Mouse (Mus musculus) heart, embryonic 15.5 days (tissue): ENCODE results near the gene Slc25a28. TPM values are rescaled to one million over a fixed set of nuclear protein-coding genes. Genes with fewer than 3 reads are reported as not detected.

Experiments used
- ATAC-seq: fragments of 200-750 bp; cut with Nextera tagmentation; replicated peaks from 2 replicates; pipeline ENCODE4 v1.8.0; 2017; ENCODE audit warnings: low read depth, moderate TSS enrichment; ENCODE audit not compliant: insufficient number of reproducible peaks, insufficient read depth, low FRiP score
- H3K27ac ChIP-seq: fragments of 300-500 bp; sonication (generic); 2 replicates; pipeline ENCODE4 v1.5.1; 2015; ENCODE audit warnings: mild to moderate bottlenecking, inconsistent platforms
- H3K27me3 ChIP-seq: fragments of 300-500 bp; sonication (generic); 2 replicates; pipeline ENCODE4 v1.6.1; 2015; ENCODE audit warnings: inconsistent platforms
- H3K36me3 ChIP-seq: fragments of 300-500 bp; sonication (generic); 2 replicates; pipeline ENCODE4 v1.6.1; 2015; ENCODE audit warnings: mild to moderate bottlenecking, inconsistent platforms
- H3K4me1 ChIP-seq: fragments of 300-500 bp; sonication (generic); replicated peaks from 2 replicates; pipeline ENCODE4 v1.6.1; 2015; ENCODE audit warnings: inconsistent platforms
- H3K4me2 ChIP-seq: fragments of 300-500 bp; sonication (generic); 2 replicates; pipeline ENCODE4 v1.6.1; 2015; ENCODE audit warnings: inconsistent platforms, mild to moderate bottlenecking, moderate library complexity
- H3K4me3 ChIP-seq: fragments of 300-500 bp; sonication (generic); 2 replicates; pipeline ENCODE4 v1.5.1; 2015; ENCODE audit warnings: mild to moderate bottlenecking, inconsistent platforms
- H3K9ac ChIP-seq: fragments of 300-500 bp; sonication (generic); 2 replicates; pipeline ENCODE4 v1.6.1; 2015; ENCODE audit warnings: mild to moderate bottlenecking, inconsistent platforms
- H3K9me3 ChIP-seq: fragments of 300-500 bp; sonication (generic); replicated peaks from 2 replicates; pipeline ENCODE4 v1.6.1; 2016; ENCODE audit warnings: inconsistent platforms
- WGBS: fragments of 180-500 bp; shearing (Covaris S2); methylation state at CpG from one replicate; pipeline ENCODE4 v1.1.7; 2015; ENCODE audit warnings: mixed read lengths; 5-methylcytosine and 5-hydroxymethylcytosine counted together
- polyA plus RNA-seq: library from polyadenylated mRNA; unstranded; fragments of >200 nt; fragmentation: Nextera tagmentation; extraction: Ambion mirVana; gene quantifications from 2 replicates; pipeline ENCODE4 v1.2.1, GENCODE M21; 2015

The Slc25a28 gene
- polyA plus RNA-seq, 1 experiment from 2014 or later, result 10.3 TPM

DNA sequence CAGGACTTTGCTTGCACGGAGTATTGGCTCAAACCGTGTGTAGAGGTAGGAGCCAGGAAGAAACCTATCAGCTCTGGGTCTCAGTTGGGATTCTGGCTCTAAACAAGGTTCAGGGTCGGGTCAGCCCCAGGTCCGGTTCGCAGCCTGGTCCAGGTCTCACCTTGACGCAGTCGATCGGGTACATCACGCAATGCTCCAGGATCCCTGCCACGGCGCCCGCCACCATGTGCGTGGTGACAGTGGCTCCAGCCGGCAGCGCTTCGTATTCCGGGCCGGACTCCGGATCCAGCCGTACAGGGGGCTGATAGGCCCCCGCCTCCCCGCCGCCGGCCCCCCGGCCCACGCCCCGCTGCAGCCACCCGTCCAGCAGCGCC lies 378 bp downstream of the Slc25a28 start:
- no peaks in the 10 kb centered on the region for H3K27me3 ChIP-seq
- WGBS, result under 1% methylated on average over 28 of the region's 29 CpGs
- ATAC-seq, result no peak; the same call in 1 of the 2 replicates
- peak overlapping the region; percentile 94 for H3K4me3 ChIP-seq
- H3K9me3 ChIP-seq, result no peaks in the 10 kb centered on the region
- no peaks in the 10 kb centered on the region for H3K36me3 ChIP-seq
- H3K27ac ChIP-seq, result peak overlapping the region; percentile 87
- H3K4me1 ChIP-seq, result peaks cover 27% of the 10 kb centered on the region
- H3K9ac ChIP-seq, result peak overlapping the region; percentile 97
- peak overlapping the region; percentile 75 for H3K4me2 ChIP-seq

- peak overlapping the region; percentile 97 for H3K9ac ChIP-seq
- no peaks in the 10 kb centered on the region for H3K9me3 ChIP-seq
- H3K27me3 ChIP-seq, result no peaks in the 10 kb centered on the region
- 3% methylated on average over 21 of the region's 21 CpGs for WGBS
- peak overlapping the region; percentile 75 for H3K4me2 ChIP-seq
- peak overlapping the region; percentile 87 for H3K27ac ChIP-seq
- peak overlapping the region; percentile 94 for H3K4me3 ChIP-seq
- H3K4me1 ChIP-seq, result peaks cover 27% of the 10 kb centered on the region
- no peaks in the 10 kb centered on the region for H3K36me3 ChIP-seq
- ATAC-seq, result no peak
Observed at GRCm38 (mm10) chr19:43673513-43674315, 967 bp downstream of the Slc25a28 start.

DNA sequence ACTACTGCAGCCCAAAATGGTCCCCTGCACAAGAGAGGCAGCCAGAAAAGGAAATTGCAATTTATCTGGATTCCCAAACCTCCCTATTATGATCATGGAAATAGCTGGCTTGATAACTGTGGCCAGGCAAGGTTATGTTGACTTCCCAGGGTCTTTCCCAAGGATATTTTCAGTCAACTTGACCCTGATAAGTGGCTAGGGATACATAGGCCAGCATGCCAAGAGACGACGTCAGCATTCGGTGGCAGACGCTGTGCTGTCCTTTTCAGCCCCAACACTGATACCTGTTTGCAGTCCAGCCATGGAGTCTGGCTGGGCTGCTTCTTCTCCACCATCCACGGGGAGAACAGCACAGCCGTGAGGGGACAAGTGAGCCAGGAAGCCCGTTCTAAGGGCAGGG lies 3.6 kb downstream of the Slc25a28 start:
- 42% methylated on average over 7 of the region's 7 CpGs for WGBS
- no peak overlapping the region for H3K27ac ChIP-seq
- no peaks in the 10 kb centered on the region for H3K9me3 ChIP-seq
- H3K4me3 ChIP-seq, result no peak overlapping the region
- H3K36me3 ChIP-seq, result no peaks in the 10 kb centered on the region
- no peaks in the 10 kb centered on the region for H3K27me3 ChIP-seq
- no peak overlapping the region for H3K9ac ChIP-seq
- no peak for ATAC-seq
- H3K4me2 ChIP-seq, result no peak overlapping the region
- peaks cover 27% of the 10 kb centered on the region for H3K4me1 ChIP-seq

- 69% methylated on average over 8 of the region's 8 CpGs for WGBS
- ATAC-seq, result no peak
Observed at GRCm38 (mm10) chr19:43669136-43669759, 5.4 kb downstream of the Slc25a28 start.

DNA sequence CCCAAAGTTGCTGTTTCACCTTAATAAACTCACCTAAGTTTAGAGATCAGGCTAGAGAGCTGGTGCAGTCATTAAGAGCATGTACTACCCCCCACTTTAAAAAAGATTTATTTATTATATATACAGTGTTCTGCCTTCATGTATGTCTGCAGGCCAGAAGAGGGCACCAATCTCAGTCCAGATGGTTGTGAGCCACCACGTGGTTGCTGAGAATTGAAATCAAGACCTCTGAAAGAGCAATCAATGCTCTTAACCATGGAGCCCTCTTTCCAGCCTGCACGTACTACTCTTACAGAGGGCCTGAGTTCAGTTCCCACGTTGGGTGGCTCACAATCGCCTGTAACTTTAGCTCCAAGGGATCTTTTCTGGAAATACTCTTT lies 7.3 kb downstream of the Slc25a28 start:
- Histone ChIP-seq H3K4me1 (peaks cover 15% of the 10 kb centered on the region; the same call in 1 of the 2 replicates), H3K9ac (no peak overlapping the region), H3K9me3 (no peaks in the 10 kb centered on the region), H3K27me3 (no peaks in the 10 kb centered on the region), H3K4me3 (no peak overlapping the region), H3K4me2 (no peak overlapping the region), H3K36me3 (peaks cover 17% of the 10 kb centered on the region), H3K27ac (no peak overlapping the region)
- ATAC-seq, result no peak
- WGBS, result 62% methylated on average over 4 of the region's 4 CpGs

More at GRCm38 (mm10) chr19:43669136-43669759, 5.4 kb downstream of the Slc25a28 start:
- Histone ChIP-seq H3K9ac (no peak overlapping the region), H3K4me1 (peaks cover 23% of the 10 kb centered on the region), H3K9me3 (no peaks in the 10 kb centered on the region), H3K36me3 (peaks cover 3% of the 10 kb centered on the region), H3K27ac (no peak overlapping the region), H3K4me3 (no peak overlapping the region), H3K4me2 (no peak overlapping the region), H3K27me3 (no peaks in the 10 kb centered on the region)

DNA sequence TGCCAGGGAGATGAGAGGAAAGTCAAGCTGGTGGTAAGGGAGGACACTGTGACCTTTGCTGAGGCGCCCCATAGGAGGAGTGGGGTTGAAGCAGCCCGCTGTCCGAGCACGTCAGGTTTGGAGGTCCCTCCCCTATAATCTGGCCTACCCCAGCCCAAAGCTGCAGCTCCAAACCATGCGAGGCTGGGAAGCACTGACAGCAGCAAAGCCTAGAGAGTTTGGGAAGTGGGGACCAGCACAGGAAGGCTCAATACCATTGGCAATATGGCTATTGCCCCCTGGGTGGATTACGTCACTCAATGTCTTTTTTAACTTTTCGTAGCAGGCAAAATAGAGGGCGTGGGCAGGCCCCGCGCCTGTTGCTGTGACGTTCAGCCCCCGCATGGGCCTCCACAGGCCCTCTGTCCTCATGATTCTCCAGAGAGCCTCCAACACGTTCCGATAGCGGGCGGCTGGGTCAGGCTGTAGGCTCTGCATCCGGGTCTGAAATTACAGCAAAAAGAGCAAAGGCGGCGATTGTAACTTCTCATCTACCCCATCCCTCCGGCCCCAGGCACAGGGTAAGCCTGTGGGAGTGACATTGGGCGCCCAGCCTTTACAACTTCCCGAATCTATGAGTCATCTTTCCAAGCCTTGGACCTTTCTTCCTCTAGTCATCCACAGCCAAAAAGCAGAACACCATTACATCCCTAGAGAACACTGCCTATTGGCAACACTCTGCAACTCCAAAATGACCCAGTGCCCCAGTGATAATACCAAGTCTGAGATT lies 7.8 kb downstream of the Slc25a28 start:
- H3K4me3 ChIP-seq, result no peak overlapping the region
- H3K27ac ChIP-seq, result no peak overlapping the region
- peak; percentile 8; the same call in 1 of the 2 replicates for ATAC-seq
- no peaks in the 10 kb centered on the region for H3K9me3 ChIP-seq
- no peak overlapping the region for H3K4me2 ChIP-seq
- H3K27me3 ChIP-seq, result no peaks in the 10 kb centered on the region
- H3K9ac ChIP-seq, result no peak overlapping the region
- H3K36me3 ChIP-seq, result peaks cover 17% of the 10 kb centered on the region
- H3K4me1 ChIP-seq, result peaks cover 15% of the 10 kb centered on the region; the same call in 1 of the 2 replicates
- 81% methylated on average over 22 of the region's 22 CpGs for WGBS

GRCm38 (mm10) chr19:43665441-43666048 lies 9.1 kb downstream of the Slc25a28 start:
- peaks cover 6% of the 10 kb centered on the region; the same call in 1 of the 2 replicates for H3K4me1 ChIP-seq
- 53% methylated on average over 12 of the region's 12 CpGs for WGBS

DNA sequence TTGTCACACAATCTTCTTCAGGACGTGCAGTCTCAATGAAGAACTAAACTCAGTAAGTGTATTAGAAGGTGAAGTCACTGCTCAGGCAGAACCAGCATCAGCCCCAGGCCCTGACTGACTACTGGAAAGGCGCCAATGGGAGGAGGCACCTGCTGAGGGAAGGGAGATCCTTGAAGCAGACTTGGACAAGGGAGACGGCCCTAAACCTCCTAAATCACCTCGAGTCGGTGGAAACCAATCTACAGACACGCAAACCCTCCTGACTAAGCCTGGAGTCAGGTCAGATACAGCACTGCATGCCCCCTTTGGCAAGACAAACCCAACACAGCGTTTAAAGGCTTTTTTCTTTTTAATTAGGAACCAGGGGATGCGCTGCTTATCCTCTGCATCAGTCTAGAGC lies 11.2 kb downstream of the Slc25a28 start:
- Histone ChIP-seq H3K4me1 (peaks cover 6% of the 10 kb centered on the region; the same call in 1 of the 2 replicates), H3K9ac (no peak overlapping the region), H3K4me3 (no peak overlapping the region), H3K9me3 (no peaks in the 10 kb centered on the region), H3K4me2 (no peak overlapping the region), H3K36me3 (peaks cover 17% of the 10 kb centered on the region), H3K27ac (no peak overlapping the region), H3K27me3 (no peaks in the 10 kb centered on the region)
- whole genome bisulfite sequencing, result 80% methylated on average over 8 of the region's 8 CpGs
- ATAC-seq, result no peak

More at GRCm38 (mm10) chr19:43665441-43666048, 9.1 kb downstream of the Slc25a28 start:
- ATAC-seq, result no peak
- Histone ChIP-seq H3K9me3 (no peaks in the 10 kb centered on the region), H3K27me3 (no peaks in the 10 kb centered on the region), H3K9ac (no peak overlapping the region), H3K36me3 (peaks cover 17% of the 10 kb centered on the region), H3K4me2 (no peak overlapping the region), H3K4me3 (no peak overlapping the region), H3K27ac (no peak overlapping the region)

DNA sequence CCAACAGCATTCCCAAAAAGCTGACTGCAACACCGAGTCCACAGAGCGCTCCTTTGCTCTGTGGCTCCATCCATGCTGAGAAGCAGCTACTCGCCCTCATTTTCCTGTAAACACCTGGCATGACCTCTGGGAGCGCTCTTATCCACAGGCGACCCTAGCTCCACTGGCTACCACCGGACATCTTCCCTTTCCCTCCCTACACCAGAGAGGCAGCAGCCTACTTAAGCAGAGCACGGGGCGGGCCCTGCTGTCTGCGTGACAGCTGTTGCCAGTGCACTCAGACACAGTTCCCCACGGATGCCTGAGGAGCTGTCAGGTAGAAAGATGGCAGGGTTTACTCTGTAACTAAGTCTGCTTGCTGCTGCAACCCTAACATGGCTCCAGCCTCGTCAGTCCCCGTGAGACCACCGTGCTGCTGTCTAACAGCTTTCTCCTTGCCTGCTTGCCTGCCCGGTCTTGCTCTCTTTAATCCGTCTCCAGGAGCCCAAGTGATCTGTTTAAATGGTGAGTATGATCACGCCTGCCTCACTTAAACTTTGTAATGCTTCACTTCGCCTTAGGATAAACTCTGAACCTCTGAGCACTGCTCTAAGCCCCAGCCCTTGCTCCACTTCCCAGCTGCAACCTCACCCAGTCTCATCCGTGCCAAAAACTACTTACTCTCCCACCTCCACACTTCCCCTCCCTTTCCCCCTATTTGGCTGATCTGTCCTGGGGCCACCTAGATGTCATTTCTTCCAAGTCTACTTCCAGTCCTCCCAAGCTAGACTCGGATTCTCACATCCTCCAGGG lies 12.3 kb downstream of the Slc25a28 start:
- ATAC-seq, result 0 out of 2 replicates have a peak, but pooled peaks have one; percentile 44

GRCm38 (mm10) chr19:43660774-43661173 lies 13.9 kb downstream of the Slc25a28 start:
- H3K4me2 ChIP-seq, result no peak overlapping the region
- ATAC-seq, result no peak
- no peak overlapping the region for H3K27ac ChIP-seq
- 76% methylated on average over 9 of the region's 9 CpGs for WGBS
- no peak overlapping the region for H3K4me3 ChIP-seq
- H3K9me3 ChIP-seq, result no peaks in the 10 kb centered on the region
- no peak overlapping the region for H3K9ac ChIP-seq
- peaks cover 17% of the 10 kb centered on the region for H3K36me3 ChIP-seq
- no peaks in the 10 kb centered on the region for H3K27me3 ChIP-seq
- H3K4me1 ChIP-seq, result no peaks in the 10 kb centered on the region

More for the DNA sequence above, 12.3 kb downstream of the Slc25a28 start:
- Histone ChIP-seq H3K27me3 (no peaks in the 10 kb centered on the region), H3K4me1 (peaks cover 6% of the 10 kb centered on the region; the same call in 1 of the 2 replicates), H3K4me3 (no peak overlapping the region), H3K36me3 (peaks cover 17% of the 10 kb centered on the region), H3K9me3 (no peaks in the 10 kb centered on the region), H3K9ac (no peak overlapping the region), H3K4me2 (no peak overlapping the region), H3K27ac (no peak overlapping the region)
- 50% methylated on average over 19 of the region's 19 CpGs for WGBS
